Mouse (Mus musculus) cortical plate, adult 2 months (tissue): ENCODE measurements at regions not wholly inside any gene's neighbourhood (a gene's known extent, or its start where the extent isn't known, plus 50 kb on each side); places are given as distances from the start of the nearest gene placed in this dataset.
"Not testable (repeated sequence)": the region's sequence is repeated elsewhere in the genome, so short reads cannot be mapped to it uniquely, and the experiment has no call there.

Experiments used
- H3K27ac ChIP-seq: fragments of 200-500 bp; 2 replicates; pipeline ENCODE4 v1.5.1; 2012; ENCODE audit warnings: low read length, control low read depth, inconsistent platforms; ENCODE audit not compliant: insufficient read depth
- H3K4me1 ChIP-seq: fragments of 200-500 bp; 2 replicates; pipeline ENCODE4 v1.6.1; 2011; ENCODE audit warnings: low read length; ENCODE audit not compliant: control insufficient read depth, insufficient read depth
- H3K4me3 ChIP-seq: fragments of 200-500 bp; 2 replicates; pipeline ENCODE4 v1.5.1; 2011; ENCODE audit warnings: mild to moderate bottlenecking, low read length, control low read depth; ENCODE audit not compliant: insufficient read depth
- CTCF ChIP-seq: fragments of 200-500 bp; IDR thresholded peaks from 2 replicates; pipeline ENCODE4 v1.5.1; 2011; ENCODE audit warnings: mild to moderate bottlenecking, control low read depth, low read length; ENCODE audit not compliant: insufficient read depth; ENCODE audit errors: extremely low read depth
- POLR2A ChIP-seq: fragments of 200-500 bp; IDR thresholded peaks from 2 replicates; pipeline ENCODE4 v1.6.1; 2011; ENCODE audit warnings: mild to moderate bottlenecking, low read length, control low read depth; ENCODE audit not compliant: insufficient read depth; ENCODE audit errors: extremely low read depth

DNA sequence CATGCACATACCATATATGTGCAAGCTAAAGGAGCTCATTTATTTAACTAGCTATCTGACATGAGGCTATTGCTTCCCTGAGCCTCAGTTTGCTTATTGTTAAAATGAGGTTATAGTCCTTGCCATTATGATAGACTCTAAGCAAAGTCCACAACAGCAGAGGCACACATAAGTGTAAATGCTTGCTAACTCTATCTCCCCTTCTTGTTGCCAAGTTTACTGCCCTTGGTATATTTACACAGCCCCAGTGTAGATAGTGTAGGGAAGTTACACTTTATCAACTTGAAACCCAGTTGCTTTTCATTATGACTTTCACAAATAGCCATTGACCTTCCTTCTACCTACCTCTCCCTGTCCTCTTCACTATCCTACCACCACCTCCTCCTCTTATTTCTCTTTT is 782.6 kb upstream of the Agtr1b start:
- H3K4me1 ChIP-seq = no peaks in the 10 kb centered on the region
- TF ChIP-seq POLR2A = no peak
- TF ChIP-seq CTCF = no peak
- no peak overlapping the region for H3K4me3 ChIP-seq
- H3K27ac ChIP-seq = no peak overlapping the region

DNA sequence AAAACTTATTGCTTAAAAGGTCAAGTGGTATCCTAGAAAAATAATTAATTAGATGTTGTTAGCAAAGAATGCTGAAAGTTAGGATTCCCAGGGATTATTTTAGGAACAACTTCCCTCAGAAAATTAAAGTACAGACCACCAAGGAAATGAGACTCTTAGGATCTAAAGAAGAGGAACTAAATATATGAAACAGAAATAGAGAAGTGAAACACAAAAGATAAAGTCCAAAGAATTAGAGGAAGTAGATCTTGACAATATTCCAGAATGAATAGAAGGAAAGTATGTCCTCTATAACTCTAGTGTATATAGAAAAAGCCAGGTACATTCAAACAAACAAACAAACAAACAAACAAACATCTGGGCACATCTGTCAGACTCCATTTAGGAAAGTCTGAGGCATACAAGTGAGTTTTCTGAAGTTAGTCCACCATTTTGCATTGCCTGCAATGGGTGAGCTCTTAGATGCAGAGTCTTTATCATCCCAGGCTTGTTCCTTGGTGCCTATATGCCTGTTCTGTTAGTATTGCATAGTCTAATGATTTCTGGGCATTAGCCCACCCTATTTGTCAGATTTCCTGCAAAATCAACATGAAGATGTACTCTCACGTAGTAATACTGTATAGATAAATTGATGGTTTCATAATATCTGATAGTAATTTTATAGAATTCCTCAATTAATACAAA is 762.0 kb upstream of the Agtr1b start:
- TF ChIP-seq POLR2A (no peak), CTCF (no peak)
- H3K4me1 ChIP-seq = no peaks in the 10 kb centered on the region
- H3K4me3 ChIP-seq = no peak overlapping the region
- no peak overlapping the region for H3K27ac ChIP-seq

DNA sequence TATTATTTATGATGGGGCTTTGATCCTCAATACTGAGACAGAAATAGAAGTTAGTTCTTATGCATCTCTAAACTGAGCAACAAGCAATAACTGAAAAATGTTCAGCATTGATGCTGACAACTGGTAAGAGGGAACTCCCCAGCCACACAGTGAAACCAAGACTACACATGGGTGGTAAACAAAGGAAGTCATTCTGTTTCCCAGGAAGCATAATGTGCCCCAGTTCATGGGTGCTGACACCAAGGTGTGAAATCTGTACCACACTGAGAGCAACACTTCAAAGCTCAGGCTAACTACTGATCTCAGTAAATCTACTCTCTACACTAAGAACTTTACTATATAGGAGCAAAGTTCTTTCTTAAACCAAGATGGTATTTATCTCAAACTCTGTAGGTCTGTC is 759.2 kb upstream of the Agtr1b start:
- Histone ChIP-seq H3K4me3 (no peak overlapping the region), H3K4me1 (no peaks in the 10 kb centered on the region)
- TF ChIP-seq CTCF (no peak), POLR2A (no peak)

DNA sequence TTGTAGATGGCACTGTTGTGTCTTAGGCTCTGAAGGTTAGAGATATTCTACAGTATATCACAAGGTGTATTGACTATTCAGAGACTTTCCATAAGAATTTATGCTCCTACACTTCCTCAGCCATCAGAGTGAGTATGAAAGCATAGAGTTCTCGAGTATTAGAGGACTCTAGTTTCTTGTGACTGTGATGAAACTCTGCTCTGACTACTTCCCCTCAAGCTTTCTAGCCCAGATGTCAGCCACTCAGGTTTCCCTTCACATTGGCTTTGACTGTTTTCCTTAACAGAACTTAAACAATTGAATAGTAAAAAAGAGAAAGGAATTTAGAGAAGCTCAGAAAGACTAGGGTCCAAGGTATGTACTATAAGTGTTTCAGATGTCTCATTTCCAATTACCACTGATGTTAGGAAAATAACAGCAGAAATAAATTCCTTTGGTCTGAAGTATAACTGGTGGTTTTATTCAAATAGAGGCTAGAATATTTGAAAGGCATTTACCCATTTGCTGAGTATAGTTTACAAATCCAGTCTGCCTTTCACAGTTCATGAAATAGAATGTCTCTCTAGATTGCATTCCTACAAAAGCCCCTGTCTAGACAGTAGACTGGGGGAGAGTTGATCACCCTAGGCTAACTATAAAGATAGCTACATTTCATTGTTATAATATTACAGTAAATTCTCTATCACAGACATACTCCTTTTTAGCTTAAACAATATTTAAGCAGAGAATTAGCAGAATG is 751.4 kb upstream of the Agtr1b start:
- Histone ChIP-seq H3K4me1 (no peaks in the 10 kb centered on the region), H3K4me3 (no peak overlapping the region), H3K27ac (no peak overlapping the region)
- no peak for TF ChIP-seq CTCF
- TF ChIP-seq POLR2A = no peak

More for the DNA sequence above, 759.2 kb upstream of the Agtr1b start:
- H3K27ac ChIP-seq = no peak overlapping the region

DNA sequence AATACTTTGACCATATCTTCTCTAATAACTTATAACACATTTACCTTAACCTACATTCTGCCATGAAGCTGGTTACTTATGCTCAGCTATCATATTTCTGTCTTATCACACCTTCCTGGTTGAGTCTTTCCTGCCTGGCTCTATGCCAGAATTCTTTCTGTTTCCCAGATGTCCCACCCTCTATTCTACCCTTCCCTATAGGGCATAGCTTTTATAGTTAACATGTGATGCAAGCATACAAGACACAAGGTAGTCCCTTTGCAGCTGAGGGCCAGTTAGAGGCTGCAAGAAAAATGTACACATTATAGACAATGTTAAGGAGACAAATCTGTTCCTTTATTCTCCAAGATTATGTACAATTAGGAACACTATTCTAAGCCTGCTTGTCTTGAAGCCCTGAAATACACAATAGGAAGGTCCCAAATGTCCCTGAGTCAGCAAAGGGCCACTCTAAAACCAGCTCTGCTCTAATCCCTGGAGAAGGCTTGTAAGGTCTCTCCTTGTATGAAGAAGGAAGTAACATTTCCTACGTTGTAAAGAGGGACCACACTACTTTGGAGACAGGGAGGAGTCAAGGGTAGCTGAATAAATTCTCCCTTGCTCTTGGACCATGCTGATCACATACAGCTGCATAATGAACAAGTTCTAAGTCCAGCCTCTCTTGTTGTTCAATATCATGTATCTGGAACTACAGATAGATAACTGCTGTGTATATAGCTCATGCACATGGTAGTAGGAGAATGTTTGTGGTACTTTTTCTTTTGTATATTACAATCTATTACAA is 745.0 kb upstream of the Agtr1b start:
- H3K27ac ChIP-seq = no peak overlapping the region
- H3K4me1 ChIP-seq = no peaks in the 10 kb centered on the region
- TF ChIP-seq POLR2A (no peak), CTCF (no peak)
- H3K4me3 ChIP-seq = no peak overlapping the region

DNA sequence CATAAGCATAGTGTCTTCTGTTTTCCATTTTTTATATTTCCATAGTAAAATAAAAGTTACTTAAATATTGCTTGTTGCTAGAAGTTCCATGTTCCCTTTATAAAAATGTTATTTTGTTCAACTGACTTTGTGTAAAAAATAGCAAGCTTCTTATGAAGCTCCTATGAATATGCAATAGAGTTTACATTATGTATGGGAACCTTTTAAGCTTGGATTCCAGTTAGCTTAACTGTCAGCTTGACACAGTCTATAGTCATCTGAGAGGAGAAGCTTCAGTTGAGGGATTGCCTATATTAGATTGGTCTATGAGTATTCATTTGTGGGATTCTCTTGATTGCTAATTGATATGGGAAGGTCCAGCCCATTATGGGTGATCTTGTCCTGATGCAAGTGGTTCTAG is 723.2 kb upstream of the Agtr1b start:
- no peak overlapping the region for H3K27ac ChIP-seq
- H3K4me1 ChIP-seq = no peaks in the 10 kb centered on the region; the same call in 1 of the 2 replicates
- H3K4me3 ChIP-seq = no peak overlapping the region
- TF ChIP-seq CTCF (no peak), POLR2A (no peak)

DNA sequence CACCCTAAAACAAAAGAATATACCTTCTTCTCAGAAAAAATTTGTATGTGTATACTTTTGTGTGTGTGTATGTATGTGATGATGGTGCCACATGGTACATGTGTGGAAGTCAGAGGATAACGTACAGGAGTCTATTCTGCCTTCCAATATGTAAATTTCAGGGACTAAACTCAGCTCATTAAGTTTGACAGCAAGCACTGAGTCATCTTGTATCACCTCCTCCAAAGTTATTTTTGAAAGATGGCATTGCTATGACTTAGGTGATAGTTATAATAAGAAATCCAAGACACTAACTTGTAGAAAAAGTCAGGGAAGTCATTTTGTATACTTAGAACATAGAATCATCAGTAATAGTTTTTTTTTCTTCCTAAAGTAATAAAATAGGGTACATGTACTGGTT is 719.4 kb upstream of the Agtr1b start:
- Histone ChIP-seq H3K4me1 (no peaks in the 10 kb centered on the region; the same call in 1 of the 2 replicates), H3K4me3 (no peak overlapping the region), H3K27ac (no peak overlapping the region)
- TF ChIP-seq POLR2A (no peak), CTCF (no peak)

DNA sequence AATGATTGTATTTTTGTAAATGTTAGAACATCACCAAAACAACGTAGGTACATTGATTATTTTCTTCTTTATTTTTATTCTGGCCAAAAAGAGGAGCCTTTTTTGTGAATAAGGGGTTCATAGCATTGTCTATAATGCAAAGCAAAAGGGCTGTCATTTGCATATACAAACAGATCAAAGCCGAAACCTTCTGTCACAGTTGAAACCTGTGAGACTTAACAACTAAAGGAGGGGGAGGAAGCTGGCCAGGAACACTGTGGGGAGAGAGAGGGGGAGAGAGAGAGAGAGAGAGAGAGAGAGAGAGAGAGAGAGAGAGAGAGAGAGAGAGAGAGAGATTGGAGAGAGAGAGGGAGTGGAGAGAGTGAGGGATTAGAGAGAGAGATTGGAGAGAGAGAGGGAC is 710.6 kb upstream of the Agtr1b start:
- TF ChIP-seq POLR2A (no peak), CTCF (no peak)
- H3K4me3 ChIP-seq = no peak overlapping the region
- no peak overlapping the region for H3K27ac ChIP-seq
- no peaks in the 10 kb centered on the region for H3K4me1 ChIP-seq

DNA sequence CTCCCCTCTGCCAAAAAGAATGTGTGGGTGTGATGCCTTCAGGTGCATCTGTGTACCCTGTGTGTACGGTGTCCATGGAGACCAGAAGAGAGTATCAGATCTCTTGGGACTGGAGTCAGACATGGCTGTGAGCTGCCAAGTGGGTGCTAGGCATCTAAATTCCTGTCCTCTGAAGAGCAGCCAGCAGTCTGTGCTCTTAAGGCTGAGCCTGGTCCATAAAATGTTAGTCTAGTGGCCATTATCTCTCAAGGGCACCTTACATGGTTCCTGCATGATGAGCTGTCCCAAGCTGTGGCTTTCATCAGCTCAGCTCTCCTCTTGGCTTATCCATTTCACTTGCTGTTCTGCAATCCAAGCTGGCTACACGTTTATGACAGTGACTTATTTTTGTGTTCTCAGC is 686.4 kb upstream of the Agtr1b start:
- not testable (repeated sequence) for H3K4me3 ChIP-seq, H3K4me1 ChIP-seq

DNA sequence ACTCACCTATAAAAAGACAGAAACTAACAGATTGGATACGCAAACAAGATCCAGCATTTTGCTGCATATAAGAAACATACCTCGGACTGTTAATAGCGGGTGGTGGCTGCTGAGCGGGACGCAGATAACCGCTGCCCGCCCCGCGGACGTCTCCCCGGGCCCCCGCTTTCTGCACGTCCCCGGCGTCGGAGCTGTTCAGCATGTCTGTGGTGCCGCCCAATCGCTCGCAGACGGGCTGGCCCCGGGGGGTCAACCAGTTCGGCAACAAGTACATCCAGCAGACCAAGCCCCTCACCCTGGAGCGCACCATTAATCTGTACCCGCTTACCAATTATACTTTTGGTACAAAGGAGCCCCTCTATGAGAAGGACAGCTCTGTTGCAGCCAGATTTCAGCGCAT is 682.4 kb upstream of the Agtr1b start:
- not testable (repeated sequence) for H3K27ac ChIP-seq, H3K4me1 ChIP-seq, H3K4me3 ChIP-seq

More for the DNA sequence above, 686.4 kb upstream of the Agtr1b start:
- H3K27ac ChIP-seq = not testable (repeated sequence)
